Mouse (Mus musculus) MEL (cell line): Measurements from ENCODE around the gene Zhx3.

ENCODE experiments used
- CTCF ChIP-seq, 3 experiments: IDR thresholded peaks in 2 of 3; conservative IDR thresholded peaks in 1 of 3; 2 replicates each; pipeline ENCODE4 v1.5.1; 2011 to 2012; ENCODE audit warnings: low read length in 3 of 3, low read depth in 2 of 3, mild to moderate bottlenecking in 2 of 3, improper control_type of control experiment in 1 of 3, inconsistent platforms in 1 of 3, mixed read lengths in 1 of 3, moderate library complexity in 1 of 3; ENCODE audit not compliant: control insufficient read depth in 1 of 3, insufficient read depth in 1 of 3, poor library complexity in 1 of 3, severe bottlenecking in 1 of 3
- HCFC1 ChIP-seq: IDR thresholded peaks from 2 replicates; pipeline ENCODE4 v1.6.1; 2012; ENCODE audit warnings: low read depth, mild to moderate bottlenecking, inconsistent platforms, low read length, improper control_type of control experiment, moderate library complexity
- MXI1 ChIP-seq: IDR thresholded peaks from 2 replicates; pipeline ENCODE4 v1.6.1; 2011; ENCODE audit warnings: mild to moderate bottlenecking, low read depth, low read length, improper control_type of control experiment
- NELFE ChIP-seq: IDR thresholded peaks from 2 replicates; pipeline ENCODE4 v1.6.1; 2011; ENCODE audit warnings: low read depth, low read length, improper control_type of control experiment
- SMC3 ChIP-seq: IDR thresholded peaks from 2 replicates; pipeline ENCODE4 v1.6.1; 2011; ENCODE audit warnings: low read depth, low read length, improper control_type of control experiment

DNA sequence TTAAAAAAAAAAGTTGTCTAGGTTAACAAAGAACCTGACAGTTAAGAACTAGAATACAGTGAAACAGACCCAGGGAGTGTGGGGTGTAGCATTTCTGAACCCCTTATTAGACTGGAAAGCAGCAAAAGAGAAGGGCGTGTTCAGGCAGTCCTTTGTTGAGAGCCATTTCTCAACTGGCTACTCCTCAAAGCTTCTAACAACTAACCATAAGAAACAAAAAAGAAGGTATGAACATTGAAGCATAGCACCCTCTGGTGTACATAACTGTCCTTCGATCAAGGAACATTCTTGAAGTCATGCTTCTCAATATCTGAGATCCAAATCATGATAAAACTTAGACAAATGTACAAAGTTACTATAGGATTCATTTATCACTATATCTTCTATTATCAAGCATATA, 79.7 kb downstream of the Zhx3 start:
- TF ChIP-seq CTCF (IDR thresholded peaks at IDR 0.05 in 2 of 3, conservative IDR thresholded peaks at IDR 0.05 in 1 of 3; ENCODE audit: control insufficient read depth in 1 of 3, insufficient read depth in 1 of 3, low read depth in 2 of 3, low read length in 3 of 3, poor library complexity in 1 of 3, severe bottlenecking in 1 of 3) (peak in 2 of 3 experiments; percentile 7 to 56; a peak in 2 of 6 replicates), SMC3 (peak; percentile 67), MXI1 (no peak), NELFE (no peak), HCFC1 (no peak)
